Mouse (Mus musculus) left cerebral cortex, adult 11 months (tissue): ENCODE results near the gene Ffar2.
"Not testable (repeated sequence)": the region's sequence is repeated elsewhere in the genome, so short reads cannot be mapped to it uniquely, and the experiment has no call there.

Experiments used
- DNase-seq: peaks from one replicate; pipeline ENCODE4 v3.0.0; 2022; ENCODE audit warnings: low spot score

Ffar2 gene

GRCm38 (mm10) chr7:30823675-30824074 is at the start of gene Ffar2:
TSS of gene Ffar2 (minus strand) at chr7:30823775.
- DNase-seq = no peak

- DNase-seq = peak; percentile 52
Measured at GRCm38 (mm10) chr7:30873083-30873482, 49.5 kb upstream of the Ffar2 start.

GRCm38 (mm10) chr7:30863386-30863785 is 39.8 kb upstream of the Ffar2 start:
- DNase-seq = no peak

- no peak for DNase-seq
Measured at GRCm38 (mm10) chr7:30861464-30861863, 37.9 kb upstream of the Ffar2 start, which contains the start of gene Ffar1. TSS of gene Ffar1 (minus strand) at chr7:30861564.

GRCm38 (mm10) chr7:30859635-30860402 is 36.2 kb upstream of the Ffar2 start:
- peak; percentile 35 for DNase-seq

GRCm38 (mm10) chr7:30859290-30859634 is 35.7 kb upstream of the Ffar2 start:
- peak; percentile 55 for DNase-seq

GRCm38 (mm10) chr7:30857746-30858145 is 34.2 kb upstream of the Ffar2 start:
- no peak for DNase-seq

- no peak for DNase-seq
Measured at GRCm38 (mm10) chr7:30856078-30856477, 32.5 kb upstream of the Ffar2 start, which contains the start of gene Ffar3. TSS of gene Ffar3 (minus strand) at chr7:30856178.

- DNase-seq = no peak
Measured at GRCm38 (mm10) chr7:30851421-30851820, 27.8 kb upstream of the Ffar2 start.

GRCm38 (mm10) chr7:30847934-30848333 is 24.4 kb upstream of the Ffar2 start:
- DNase-seq = no peak

- no peak for DNase-seq
Measured at GRCm38 (mm10) chr7:30847386-30847785, 23.8 kb upstream of the Ffar2 start.

- no peak for DNase-seq
Measured at GRCm38 (mm10) chr7:30846505-30847053, 23.0 kb upstream of the Ffar2 start.

GRCm38 (mm10) chr7:30844676-30845297 is 21.2 kb upstream of the Ffar2 start:
- DNase-seq = no peak

GRCm38 (mm10) chr7:30842092-30842491 is 18.5 kb upstream of the Ffar2 start:
- no peak for DNase-seq

GRCm38 (mm10) chr7:30841379-30841778 is 17.8 kb upstream of the Ffar2 start:
- no peak for DNase-seq

GRCm38 (mm10) chr7:30840306-30840705 is 16.7 kb upstream of the Ffar2 start:
- DNase-seq = no peak

GRCm38 (mm10) chr7:30837277-30837676 is 13.7 kb upstream of the Ffar2 start:
- no peak for DNase-seq

GRCm38 (mm10) chr7:30832684-30833083 is 9.1 kb upstream of the Ffar2 start:
- DNase-seq = not testable (repeated sequence)

- DNase-seq = no peak
Measured at GRCm38 (mm10) chr7:30832261-30832660, 8.7 kb upstream of the Ffar2 start.

- no peak for DNase-seq
Measured at GRCm38 (mm10) chr7:30829428-30829827, 5.9 kb upstream of the Ffar2 start.

GRCm38 (mm10) chr7:30828871-30829270 is 5.3 kb upstream of the Ffar2 start:
- not testable (repeated sequence) for DNase-seq

GRCm38 (mm10) chr7:30826660-30827059 is 3.1 kb upstream of the Ffar2 start:
- no peak for DNase-seq

- DNase-seq = no peak
Measured at GRCm38 (mm10) chr7:30824306-30824705, 731 bp upstream of the Ffar2 start.
